Mouse (Mus musculus): ENCODE measurements around the gene Retn.

Gene Retn

GRCm38 (mm10) chr8:3648268-3648667 lies 7.3 kb upstream of the Retn start:
- TF ChIP-seq GATA4 (IDR thresholded peaks at IDR 0.05; ENCODE audit: insufficient replicate concordance, low read length) = no peak

- no peak for TF ChIP-seq GATA4 (IDR thresholded peaks at IDR 0.05; ENCODE audit: insufficient replicate concordance, low read length)
Measured at GRCm38 (mm10) chr8:3648990-3649389, 6.6 kb upstream of the Retn start.

GRCm38 (mm10) chr8:3652845-3653244 lies 2.7 kb upstream of the Retn start:
- no peak for TF ChIP-seq GATA4 (IDR thresholded peaks at IDR 0.05; ENCODE audit: insufficient replicate concordance, low read length)

GRCm38 (mm10) chr8:3654726-3655508 lies 653 bp upstream of the Retn start:
- TF ChIP-seq GATA4 (IDR thresholded peaks at IDR 0.05; ENCODE audit: insufficient replicate concordance, low read length) = no peak

GRCm38 (mm10) chr8:3656725-3657381 lies 1.3 kb downstream of the Retn start:
- TF ChIP-seq GATA4 (IDR thresholded peaks at IDR 0.05; ENCODE audit: insufficient replicate concordance, low read length) = no peak

- no peak for TF ChIP-seq GATA4 (IDR thresholded peaks at IDR 0.05; ENCODE audit: insufficient replicate concordance, low read length)
Measured at GRCm38 (mm10) chr8:3660889-3661288, 5.3 kb downstream of the Retn start.

GRCm38 (mm10) chr8:3664405-3664804 lies 8.8 kb downstream of the Retn start:
- TF ChIP-seq GATA4 (IDR thresholded peaks at IDR 0.05; ENCODE audit: insufficient replicate concordance, low read length) = no peak

- TF ChIP-seq GATA4 (IDR thresholded peaks at IDR 0.05; ENCODE audit: insufficient replicate concordance, low read length) = no peak
Measured at GRCm38 (mm10) chr8:3665507-3665906, 9.9 kb downstream of the Retn start, which contains the start of gene Mcemp1. TSS of gene Mcemp1 (plus strand) at chr8:3665754.

- TF ChIP-seq GATA4 (IDR thresholded peaks at IDR 0.05; ENCODE audit: insufficient replicate concordance, low read length) = no peak
Measured at GRCm38 (mm10) chr8:3670388-3670787, 14.8 kb downstream of the Retn start.

GRCm38 (mm10) chr8:3671980-3672491 lies 16.5 kb downstream of the Retn start, which contains the start of gene Fcor:
TSS of gene Fcor (minus strand) at chr8:3672362.
- 0 out of 2 replicates have a peak, but pooled peaks have one; percentile 6 for TF ChIP-seq GATA4 (IDR thresholded peaks at IDR 0.05; ENCODE audit: insufficient replicate concordance, low read length)

GRCm38 (mm10) chr8:3674671-3675070 lies 19.1 kb downstream of the Retn start:
- no peak for TF ChIP-seq GATA4 (IDR thresholded peaks at IDR 0.05; ENCODE audit: insufficient replicate concordance, low read length)

GRCm38 (mm10) chr8:3676131-3676992 lies 20.8 kb downstream of the Retn start, which contains the start of gene Trappc5:
TSS of gene Trappc5 (plus strand) at chr8:3676299.
- no peak for TF ChIP-seq GATA4 (IDR thresholded peaks at IDR 0.05; ENCODE audit: insufficient replicate concordance, low read length)

GRCm38 (mm10) chr8:3676993-3677579 lies 21.5 kb downstream of the Retn start:
- no peak for TF ChIP-seq GATA4 (IDR thresholded peaks at IDR 0.05; ENCODE audit: insufficient replicate concordance, low read length)

GRCm38 (mm10) chr8:3678831-3679230 lies 23.3 kb downstream of the Retn start:
- no peak for TF ChIP-seq GATA4 (IDR thresholded peaks at IDR 0.05; ENCODE audit: insufficient replicate concordance, low read length)

GRCm38 (mm10) chr8:3679236-3679635 lies 23.7 kb downstream of the Retn start:
- TF ChIP-seq GATA4 (IDR thresholded peaks at IDR 0.05; ENCODE audit: insufficient replicate concordance, low read length) = no peak
